Mouse (Mus musculus) MEL (cell line): ENCODE data around the gene Vps8.

Source experiments
- CTCF ChIP-seq, 3 experiments: IDR thresholded peaks in 2 of 3; conservative IDR thresholded peaks in 1 of 3; 2 replicates each; pipeline ENCODE4 v1.5.1; 2011 to 2012; ENCODE audit warnings: low read length in 3 of 3, low read depth in 2 of 3, mild to moderate bottlenecking in 2 of 3, improper control_type of control experiment in 1 of 3, inconsistent platforms in 1 of 3, mixed read lengths in 1 of 3, moderate library complexity in 1 of 3; ENCODE audit not compliant: control insufficient read depth in 1 of 3, insufficient read depth in 1 of 3, poor library complexity in 1 of 3, severe bottlenecking in 1 of 3
- KAT2A ChIP-seq: conservative IDR thresholded peaks from 2 replicates; pipeline ENCODE4 v1.6.1; 2012; ENCODE audit warnings: low read depth, low read length, improper control_type of control experiment, inconsistent platforms
- MAX ChIP-seq: IDR thresholded peaks from 2 replicates; pipeline ENCODE4 v1.6.1; 2011; ENCODE audit warnings: low read length, improper control_type of control experiment
- MYC ChIP-seq: IDR thresholded peaks from 2 replicates; pipeline ENCODE4 v1.6.1; 2011; ENCODE audit warnings: low read depth, mild to moderate bottlenecking, low read length, improper control_type of control experiment, moderate library complexity
- POLR2A ChIP-seq, 2 experiments: IDR thresholded peaks; 2 replicates each; pipeline ENCODE4 v1.6.1; 2011 to 2012; ENCODE audit warnings: low read length in 2 of 2, mild to moderate bottlenecking in 2 of 2, control low read depth in 1 of 2, improper control_type of control experiment in 1 of 2, low read depth in 1 of 2, moderate library complexity in 1 of 2; ENCODE audit not compliant: control insufficient read depth in 1 of 2, insufficient read depth in 1 of 2, poor library complexity in 1 of 2

DNA sequence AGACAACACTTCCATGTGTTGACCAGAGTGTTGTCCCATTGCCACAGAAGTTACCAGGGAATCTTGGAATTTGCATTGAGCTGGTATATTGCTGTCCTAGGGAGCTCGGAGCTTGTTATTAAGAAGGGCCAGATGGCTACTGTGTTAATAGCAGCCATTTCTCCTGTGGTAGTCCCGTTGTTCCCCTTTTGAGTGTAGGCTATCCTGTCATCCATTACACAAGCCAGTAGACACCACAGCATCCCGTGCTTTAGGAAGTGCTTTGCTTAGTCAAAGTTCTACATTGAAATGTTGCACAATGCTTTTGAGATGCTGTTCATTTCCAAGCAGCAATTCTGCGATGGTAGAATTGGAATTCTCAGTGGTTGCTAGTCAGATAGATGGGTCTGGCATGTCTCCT, 54.2 kb downstream of the Vps8 start:
- TF ChIP-seq CTCF (IDR thresholded peaks at IDR 0.05 in 2 of 3, conservative IDR thresholded peaks at IDR 0.05 in 1 of 3; ENCODE audit: control insufficient read depth in 1 of 3, insufficient read depth in 1 of 3, low read depth in 2 of 3, low read length in 3 of 3, poor library complexity in 1 of 3, severe bottlenecking in 1 of 3) (no peak), MAX (no peak), POLR2A (IDR thresholded peaks at IDR 0.05; ENCODE audit: control insufficient read depth in 1 of 2, insufficient read depth in 1 of 2, low read depth in 1 of 2, low read length in 2 of 2, poor library complexity in 1 of 2) (no peak), MYC (no peak), KAT2A (no peak)
